Mouse (Mus musculus) brain, adult 2 months (tissue): ENCODE data around the gene Gsn.

ENCODE experiments used
- DNase-seq: peaks from one replicate; pipeline ENCODE4 v3.0.0; 2011; ENCODE audit warnings: low read depth, low spot score

The Gsn gene

DNA sequence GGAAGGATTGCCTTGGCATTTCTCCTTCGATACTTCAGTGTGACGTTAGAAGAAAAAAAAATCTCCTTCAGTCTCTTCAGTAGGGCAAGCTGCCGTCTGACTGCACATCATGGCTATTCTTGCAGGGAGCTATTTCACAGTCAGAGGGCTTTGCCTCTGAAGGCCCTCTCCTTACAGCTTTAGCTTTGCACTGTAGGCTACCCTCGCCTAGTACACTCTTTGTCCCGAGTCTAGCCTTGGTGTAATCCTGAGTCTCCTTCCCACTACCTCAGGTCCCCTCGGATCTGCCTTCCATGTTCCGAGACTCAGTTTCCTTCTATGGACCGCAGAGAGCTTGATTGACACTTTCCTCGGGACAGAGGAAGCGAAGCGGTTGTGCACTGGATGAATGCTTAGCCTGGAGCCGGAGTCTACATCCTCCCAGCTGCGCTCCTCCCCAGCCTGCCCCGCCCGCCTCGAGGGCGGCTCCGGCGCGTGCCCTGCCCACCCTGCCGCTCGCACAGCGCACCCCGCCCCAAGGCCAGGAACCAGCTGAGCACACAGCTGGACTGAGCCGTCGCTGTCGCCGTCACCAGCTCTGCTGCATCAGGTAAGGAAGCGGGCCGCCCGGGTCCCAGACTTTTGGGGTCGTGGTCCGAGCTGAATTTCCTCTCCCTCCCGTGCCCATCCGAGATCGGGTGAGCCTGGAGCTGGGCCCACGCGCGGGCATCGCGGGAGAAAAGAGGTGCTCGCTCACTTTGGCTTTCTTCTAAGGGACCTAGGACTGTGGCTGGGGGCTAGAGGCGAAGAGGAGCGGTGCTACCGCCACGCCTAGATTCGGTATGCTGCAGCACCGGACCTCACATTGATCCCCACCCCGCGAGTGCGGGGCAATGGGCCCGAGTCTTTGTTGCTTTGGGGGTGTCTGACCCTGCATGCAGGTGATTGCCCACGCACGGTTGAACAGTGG, at the start of gene Gsn:
Gsn (plus strand) TSS at position 496 of the 949 bp plus-strand sequence.
- DNase-seq = peak; percentile 85

DNA sequence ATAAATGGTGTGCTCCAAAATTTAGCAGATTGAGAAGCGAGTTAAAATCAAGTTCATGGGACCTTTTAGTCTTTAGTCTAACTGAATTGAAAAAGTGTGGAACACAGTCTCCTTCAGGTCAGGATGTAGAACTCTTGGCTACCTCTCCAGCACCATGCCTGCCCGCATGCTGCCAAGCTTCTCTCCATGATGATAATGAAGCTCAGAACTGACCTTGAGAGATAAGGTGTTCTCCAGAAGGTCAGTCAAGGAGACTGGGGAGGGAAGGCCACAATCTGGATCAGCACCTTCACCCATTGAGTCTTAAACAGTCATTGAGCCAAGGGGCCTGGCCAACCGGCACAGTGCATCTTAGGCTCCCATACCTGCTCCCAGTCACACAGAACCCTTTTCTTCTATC, 49.4 kb upstream of the Gsn start:
- DNase-seq = no peak

DNA sequence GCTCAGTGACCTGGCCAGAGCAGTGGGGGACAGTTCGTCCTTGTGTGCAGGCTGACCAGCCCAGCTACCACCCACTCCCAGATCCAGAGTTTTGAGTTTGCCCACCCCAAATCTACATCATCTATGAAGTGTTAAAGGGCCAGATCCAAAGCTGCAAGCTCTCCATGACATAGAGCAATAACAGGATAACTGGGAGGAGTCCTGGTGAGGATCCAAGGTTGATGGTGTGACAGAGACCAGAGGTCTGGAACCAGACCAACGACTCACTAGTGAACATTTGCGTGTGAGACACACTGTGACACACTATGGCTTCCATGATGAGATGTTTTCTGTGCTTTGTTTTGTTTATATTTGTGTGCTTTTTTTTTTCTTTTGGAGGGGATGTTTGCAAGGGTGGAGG, 48.1 kb upstream of the Gsn start:
- no peak for DNase-seq

DNA sequence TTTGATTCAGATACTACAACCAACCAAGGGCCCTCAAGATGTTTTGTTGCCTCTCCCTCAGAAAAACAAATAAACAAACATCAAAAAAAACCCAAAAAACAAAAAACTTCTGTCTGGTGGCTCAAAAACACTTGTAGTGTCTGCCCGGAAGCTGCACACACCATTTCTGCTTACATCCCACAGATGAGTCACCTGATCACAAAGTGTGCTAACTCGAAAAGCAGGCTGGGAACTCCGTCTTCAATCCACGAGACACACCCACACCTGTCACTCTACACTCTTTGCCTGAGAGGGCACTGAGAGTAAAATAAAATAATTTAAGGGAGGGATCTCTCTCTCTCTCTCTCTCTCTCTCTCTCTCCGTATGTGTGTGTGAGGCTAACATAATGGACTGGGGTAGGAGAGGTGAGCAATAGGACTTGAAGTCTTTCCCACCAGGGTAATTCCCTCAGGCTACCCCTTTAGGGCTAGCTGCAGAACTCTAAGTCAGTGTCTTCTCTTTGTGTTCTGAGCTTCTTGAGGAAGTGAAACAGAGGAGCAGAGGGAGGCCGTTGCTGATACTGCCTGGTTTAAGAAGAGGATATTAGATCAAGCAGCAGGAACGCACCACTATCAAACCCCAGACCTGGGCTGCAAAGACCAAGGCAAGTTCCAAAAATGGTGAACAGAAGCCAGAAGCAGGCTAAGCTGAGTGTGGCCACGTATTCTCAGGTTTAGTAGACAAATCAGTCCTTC, 47.1 kb upstream of the Gsn start:
- DNase-seq = peak; percentile 39

DNA sequence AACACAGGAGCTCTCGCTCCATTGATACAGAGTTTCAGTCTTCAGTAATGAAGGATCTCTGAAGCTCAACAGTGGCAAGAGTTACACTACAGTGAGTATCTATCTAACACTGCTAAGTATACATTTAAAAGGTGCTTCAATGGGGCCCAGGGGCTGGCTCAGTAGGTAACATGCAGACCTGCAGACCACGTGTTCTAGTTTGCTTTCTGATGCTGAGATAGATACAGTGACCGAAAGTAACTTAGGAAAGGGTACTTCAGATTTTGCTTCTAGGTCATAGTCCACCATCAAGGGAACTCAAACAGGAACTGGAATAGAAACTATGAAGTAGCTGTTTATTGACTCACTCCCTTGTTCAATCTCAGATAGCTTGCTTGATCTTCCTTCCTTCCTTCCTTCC, 44.5 kb upstream of the Gsn start:
- no peak for DNase-seq

DNA sequence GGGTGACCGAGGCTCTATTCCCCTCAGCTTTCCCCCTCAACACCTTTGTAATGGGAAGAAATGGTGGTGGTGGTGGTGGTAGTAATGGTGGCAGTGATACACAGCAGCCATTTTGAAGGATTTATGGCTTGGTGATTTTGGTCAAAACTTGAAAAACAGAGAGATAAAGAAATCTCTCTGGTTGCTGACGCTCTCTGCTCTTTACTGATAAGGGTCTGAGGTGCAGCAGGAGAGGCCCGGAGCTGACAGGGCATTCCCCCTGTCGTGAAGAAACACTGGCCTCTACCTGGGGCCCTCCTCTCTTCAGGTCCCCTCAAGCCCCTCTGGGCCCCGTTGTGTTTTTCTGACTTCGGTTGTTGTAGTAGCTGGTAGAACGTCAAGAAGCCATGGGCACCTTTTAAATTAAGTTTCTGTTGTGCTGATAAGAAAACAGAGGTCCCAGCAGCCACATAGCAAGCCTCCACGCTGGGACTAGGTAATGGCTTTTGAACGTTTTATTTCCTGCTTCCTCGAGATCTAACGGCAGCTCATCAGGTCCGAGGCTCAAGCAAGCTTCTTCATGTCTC, 42.8 kb upstream of the Gsn start:
- no peak for DNase-seq

DNA sequence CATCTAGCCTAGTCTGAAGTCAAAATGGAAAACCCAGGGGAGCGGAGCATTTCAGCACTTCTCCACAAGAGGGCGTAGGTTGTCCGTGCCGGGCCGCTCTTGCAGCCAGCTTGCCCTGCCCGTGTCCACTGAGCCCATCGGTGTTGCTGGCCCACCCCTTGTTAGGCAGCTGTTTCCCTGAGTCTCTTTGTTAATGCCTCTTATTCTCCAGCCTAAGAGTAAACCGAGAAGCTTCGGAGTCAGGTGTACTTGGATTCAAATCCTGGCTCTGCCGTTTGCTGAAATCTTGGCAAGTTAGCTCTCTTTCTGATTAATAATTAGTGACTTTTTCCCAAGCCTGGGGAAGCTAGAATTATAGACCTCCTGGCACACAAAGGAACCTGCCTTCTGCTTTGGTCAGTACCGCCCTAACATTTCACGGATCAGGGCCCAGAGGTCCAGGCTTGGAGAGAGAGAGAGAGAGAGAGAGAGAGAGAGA, 41.3 kb upstream of the Gsn start:
- peak; percentile 85 for DNase-seq

DNA sequence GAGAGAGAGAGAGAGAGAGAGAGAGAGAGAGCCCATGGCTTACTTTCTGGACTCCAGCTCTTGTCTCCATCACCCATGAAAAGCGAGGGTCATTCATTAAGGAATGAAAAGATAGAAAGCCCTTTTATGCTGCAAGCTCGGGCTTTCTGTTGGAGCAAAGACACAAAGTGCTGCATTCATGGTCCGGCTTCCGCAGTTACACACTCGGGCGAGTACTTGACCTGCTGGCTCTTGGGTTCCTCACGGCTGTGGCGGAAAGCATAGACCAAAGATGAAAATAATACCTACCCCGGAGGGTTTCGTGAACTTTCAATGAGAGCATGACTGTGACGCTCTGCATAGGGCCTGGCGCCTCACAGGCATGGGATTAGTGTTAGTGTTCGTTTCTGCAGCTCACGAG, 40.8 kb upstream of the Gsn start:
- peak; percentile 71 for DNase-seq

DNA sequence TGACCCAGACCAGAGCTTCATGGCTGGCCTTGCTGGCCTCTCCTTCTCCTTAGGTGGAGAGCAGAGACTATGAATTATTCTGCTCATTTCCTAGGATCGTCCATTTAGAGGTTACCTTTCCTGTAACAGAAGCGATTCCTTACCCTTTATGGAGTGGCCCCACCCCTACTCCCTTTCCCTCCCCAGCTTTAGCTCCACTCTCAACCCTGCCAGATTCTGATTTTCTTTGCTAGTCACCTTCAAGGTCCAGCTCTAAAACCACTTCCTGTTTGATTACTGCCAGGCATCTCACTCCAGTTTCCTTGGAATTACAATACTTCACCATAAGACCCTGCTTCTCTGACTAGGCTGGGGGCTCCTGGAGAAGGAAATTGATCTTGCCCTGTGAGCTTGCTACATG, 39.5 kb upstream of the Gsn start:
- DNase-seq = no peak

DNA sequence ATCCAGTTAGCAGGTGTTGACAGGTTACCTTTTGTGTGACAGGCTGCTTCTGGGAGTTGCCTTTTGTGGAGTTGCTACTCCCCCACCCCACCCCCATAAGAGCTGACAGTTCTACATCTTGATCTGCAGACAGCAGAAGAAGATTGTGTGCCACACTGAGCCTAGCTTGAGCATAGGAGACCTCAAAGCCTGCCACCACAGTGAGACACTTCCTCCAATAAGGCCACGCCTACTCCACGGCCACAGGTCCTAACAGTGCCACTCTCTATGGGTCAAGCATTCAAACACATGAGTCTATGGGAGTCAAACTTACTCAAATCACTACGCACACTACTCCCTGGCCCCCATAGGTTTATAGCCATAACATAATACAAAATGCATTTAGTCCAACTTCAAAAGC, 37.4 kb upstream of the Gsn start:
- no peak for DNase-seq

DNA sequence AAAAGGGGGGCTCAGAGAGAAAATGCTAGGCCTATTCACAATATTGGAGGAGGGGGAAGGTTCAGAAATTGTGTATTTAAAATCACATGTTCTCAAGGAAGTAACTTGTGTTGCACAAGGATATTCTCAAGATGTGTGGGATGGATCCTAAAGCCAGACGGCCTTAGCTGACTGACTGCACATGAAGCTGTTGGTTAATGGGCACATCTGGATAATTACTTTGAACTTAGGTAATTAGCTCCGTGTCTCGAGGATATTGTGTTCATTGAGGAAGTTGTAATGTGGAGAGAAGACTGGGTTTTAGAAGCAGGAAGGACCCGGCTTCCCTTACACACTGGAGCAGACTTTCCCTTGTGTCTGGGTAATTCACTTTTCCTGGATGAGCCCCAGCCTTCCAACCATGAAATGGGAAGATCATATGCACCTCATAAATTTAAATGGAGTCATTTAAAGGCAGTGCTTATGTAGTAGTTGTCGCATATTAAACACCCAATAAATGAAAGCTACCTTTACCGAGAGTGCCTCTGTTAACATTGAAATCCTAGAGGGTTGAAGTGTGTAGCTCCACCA, 33.3 kb upstream of the Gsn start:
- no peak for DNase-seq

DNA sequence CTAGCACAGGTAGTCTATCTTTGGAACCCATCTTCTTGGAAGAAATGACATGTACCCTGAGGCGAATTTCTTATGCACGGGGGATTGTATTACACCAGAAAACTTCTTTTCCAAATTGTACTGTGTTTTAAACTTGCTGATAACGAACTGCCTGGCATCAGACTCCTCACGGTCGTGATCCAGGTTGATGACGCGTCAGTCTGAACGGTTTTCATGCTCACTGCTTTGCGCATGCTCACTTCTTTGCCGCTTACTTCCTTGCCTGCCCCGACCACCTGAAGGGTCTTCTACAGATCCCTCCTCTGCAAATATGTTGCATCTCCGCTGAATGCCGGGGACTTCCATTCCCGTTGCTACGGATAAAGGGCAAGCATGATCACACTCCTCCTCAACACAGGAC, 31.9 kb upstream of the Gsn start:
- no peak for DNase-seq

DNA sequence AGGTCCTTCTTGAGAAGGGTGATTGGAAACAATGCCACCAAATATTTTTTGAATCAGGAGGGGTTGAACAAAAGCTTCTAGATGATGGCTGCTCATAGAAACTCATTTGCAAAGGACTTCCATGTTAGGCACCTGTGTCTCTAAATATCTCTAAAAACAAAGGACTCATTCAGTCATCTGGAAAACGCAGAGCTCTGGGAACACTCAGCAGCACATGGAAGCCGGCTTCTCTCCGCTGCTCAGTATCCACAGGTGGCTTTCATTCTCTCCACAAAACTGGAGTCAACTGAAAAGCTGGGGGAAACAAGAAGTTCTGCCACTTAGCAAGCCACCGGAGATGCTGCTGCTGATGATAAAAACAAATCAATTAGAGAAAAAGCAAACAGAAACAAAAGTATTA, 28.0 kb upstream of the Gsn start:
- DNase-seq = no peak

DNA sequence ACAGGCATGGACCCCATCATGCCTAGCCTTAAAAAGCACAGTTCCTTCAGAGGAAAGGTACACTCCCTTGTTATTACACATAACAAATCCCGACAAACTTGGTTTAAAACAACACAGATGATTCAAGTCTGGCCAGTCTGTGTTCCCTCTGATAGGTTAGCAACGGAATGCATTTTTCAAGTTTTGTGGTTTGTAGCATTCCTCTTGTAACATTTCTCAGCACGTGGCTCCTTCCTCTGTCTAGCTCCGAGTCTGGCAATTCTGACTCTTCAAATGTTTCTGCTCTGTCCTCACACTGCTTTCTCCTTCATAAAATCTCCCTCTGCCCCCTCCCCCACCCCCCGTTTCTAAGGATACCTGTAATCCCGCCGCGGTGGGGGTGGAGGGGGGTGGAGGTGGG, 26.0 kb upstream of the Gsn start:
- DNase-seq = no peak

DNA sequence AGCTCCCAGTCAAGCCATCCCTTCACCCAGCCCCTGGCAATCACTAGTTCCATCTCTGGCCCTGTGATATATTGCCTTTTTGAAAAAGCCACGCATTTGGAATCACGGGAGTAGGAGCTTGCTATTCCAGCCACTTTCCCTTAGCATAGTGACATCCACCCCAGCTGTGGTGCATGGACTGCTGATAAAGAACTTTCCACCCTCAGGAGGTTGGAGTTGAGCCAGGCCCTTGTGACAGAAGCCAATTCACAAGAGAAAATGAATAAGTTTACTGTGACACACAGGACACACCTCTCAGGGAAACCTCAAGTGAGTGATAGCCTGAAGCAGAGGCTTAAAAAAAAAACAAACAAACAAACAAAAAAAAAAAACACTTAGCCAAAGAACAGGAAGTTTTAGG, 24.3 kb upstream of the Gsn start:
- DNase-seq = no peak

DNA sequence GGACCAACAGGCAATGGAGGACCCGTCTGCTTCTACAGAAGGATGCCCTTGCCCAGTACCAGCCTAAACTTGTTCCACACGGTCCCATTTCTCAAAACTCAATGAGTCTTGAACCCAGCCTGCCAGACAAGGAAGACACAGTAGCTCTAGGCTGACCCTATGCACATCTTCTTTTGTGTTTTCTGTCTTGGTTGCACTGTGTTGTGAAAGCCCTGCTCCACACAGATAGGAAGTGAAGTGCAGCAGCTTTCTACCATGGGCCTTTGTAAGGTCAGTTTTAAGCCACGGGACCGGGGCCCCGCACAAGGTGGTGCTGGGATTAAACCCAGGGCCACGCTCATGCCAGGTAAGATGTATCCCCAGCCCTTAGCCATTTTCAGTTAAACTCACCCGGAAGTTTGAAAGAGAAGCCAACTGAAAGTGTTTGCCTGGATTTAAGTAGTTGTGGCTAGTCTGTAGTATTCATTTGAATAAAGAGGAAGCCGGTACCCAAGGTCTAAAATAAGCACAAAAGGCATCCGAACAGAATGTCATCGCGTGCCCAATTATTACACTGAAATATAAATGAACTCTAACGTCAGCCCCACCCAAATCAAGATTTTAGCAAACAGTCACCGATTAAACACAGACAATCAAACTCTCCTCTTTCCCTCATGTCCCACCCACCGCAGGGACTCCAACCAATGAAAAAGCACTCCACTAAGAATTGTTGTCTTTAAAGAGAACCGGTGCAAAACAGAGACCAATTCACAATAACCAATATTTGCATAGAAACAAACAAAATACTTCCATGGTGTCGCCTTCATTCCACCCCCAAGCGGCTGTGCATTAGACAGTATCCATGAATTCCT, 23.4 kb upstream of the Gsn start:
- DNase-seq = no peak

DNA sequence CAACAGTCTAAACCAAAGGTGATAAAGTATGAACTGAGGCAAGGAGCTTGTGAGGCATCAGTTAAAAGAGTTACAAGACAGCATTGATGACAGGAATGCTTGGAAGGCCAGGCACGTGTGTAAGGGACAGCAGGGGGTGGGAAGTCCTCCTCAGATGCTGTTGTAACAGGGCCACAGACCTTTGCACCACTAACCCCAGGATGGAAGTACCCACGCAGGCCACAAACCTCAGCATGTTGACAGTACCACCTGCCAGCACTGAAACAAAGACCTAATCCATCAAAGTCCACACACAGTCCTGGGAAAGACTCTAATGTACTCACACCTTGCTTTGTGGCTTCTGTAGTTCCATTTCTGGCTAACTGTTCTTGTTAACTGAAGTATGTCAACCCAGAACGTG, 22.3 kb upstream of the Gsn start:
- no peak for DNase-seq

DNA sequence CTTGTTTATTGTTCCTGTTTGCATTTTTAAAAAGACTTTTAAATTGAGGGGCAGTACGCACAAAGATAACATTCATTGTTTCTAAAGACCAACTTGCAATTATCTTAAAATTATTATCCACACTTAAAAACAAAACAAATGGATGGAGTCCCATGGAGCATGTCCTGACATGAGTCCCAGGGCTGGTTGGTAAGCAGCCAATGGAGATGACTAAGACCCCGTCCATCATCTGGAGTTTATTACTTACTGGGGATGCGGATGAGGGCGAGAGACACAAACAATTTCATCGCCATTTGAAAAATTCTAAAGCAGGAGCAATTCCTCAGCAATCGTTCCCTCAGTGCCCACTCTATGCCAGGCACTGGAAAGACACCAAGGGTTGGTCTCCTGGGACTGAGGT, 21.2 kb upstream of the Gsn start:
- peak; percentile 32 for DNase-seq

DNA sequence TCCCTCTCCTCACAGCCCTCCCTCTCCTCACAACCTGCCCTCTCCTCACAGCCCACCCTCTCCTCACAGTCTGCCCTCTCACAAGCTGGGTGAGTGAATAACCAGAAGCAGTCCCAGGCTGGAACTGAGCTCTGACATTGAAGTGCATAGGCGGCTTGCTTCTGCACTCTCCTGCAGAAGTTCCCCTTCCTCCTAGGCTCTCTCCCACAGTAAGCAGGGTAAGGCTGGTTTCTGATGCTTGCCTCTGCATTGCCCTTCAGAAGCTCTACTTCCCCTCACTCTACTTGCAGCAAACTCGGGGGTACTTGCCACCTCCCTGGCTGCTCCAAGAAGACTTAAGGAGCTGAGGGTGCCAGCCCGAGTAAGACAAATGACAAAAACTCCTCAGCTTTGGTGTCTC, 11.9 kb upstream of the Gsn start:
- peak; percentile 39 for DNase-seq

DNA sequence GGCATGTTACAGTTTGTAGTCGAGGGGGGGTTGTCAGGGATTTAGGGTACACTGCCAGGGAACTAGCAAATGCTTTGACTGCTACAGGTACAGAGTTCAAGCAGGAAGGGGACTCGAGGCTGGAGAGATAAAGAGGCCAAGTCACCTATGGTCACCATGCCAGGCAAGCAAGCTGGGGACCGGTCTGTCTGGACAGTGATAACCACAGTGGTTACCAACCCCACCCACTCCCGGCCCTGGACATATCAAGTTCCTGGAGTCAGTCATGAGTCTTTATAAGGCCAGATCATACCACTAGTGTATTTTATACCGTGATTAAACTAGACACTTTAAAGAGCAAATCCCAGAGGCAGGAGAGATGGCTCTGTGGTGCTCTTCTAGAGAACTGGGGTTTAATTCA, 8.4 kb upstream of the Gsn start:
- DNase-seq = no peak

DNA sequence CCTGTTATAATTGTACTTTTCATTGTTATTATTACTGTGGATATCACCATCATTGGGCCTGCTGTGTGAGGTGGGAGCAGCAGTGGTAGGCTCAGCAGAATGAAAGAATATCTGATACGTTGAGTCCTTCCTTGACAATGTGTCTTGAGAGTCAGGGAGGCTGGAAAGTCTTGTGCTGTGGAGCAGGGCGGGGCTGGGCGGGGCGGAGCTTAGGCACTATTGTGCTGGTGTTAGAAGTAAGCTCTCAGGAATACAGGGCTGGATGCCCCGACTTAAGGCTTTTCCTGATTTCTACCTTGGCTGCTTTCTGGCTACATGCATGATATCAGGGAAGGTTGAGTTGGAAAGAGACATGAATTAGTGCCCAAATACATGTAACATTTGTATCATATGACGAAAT, 3.4 kb upstream of the Gsn start:
- DNase-seq = no peak
